Mouse (Mus musculus) left cerebral cortex, adult 2 months (tissue): Measurements from ENCODE around the gene Nox3. TPM values are rescaled to one million over a fixed set of nuclear protein-coding genes. Genes with fewer than 3 reads are reported as not detected.

Source experiments
- DNase-seq, 2 experiments: peaks; one replicate each; pipeline ENCODE4 v3.0.0; 2021 to 2022; ENCODE audit warnings: low spot score in 2 of 2, mixed read lengths in 1 of 2; ENCODE audit errors: extremely low spot score in 1 of 2
- H3K27ac ChIP-seq: fragments of 200-600 bp; 2 replicates; pipeline ENCODE4 v1.8.1; 2022
- H3K4me3 ChIP-seq: fragments of 200-600 bp; 2 replicates; pipeline ENCODE4 v1.8.1; 2022
- CTCF ChIP-seq: fragments of 200-600 bp; IDR thresholded peaks from 2 replicates; pipeline ENCODE4 v1.8.1; 2022; ENCODE audit warnings: antibody characterized with exemption, mild to moderate bottlenecking, moderate library complexity
- intact Hi-C: fragments of 180-260 bp; cut with DNase I; formaldehyde crosslinking; loops from one replicate; pipeline ENCODE4 v1.15.1; 2025
- total RNA-seq, 2 experiments: library from RNA; stranded (reverse); gene quantifications; 2 replicates each; pipeline ENCODE4 v1.2.3; 2021

Nox3 gene
- total RNA-seq, 2 experiments from 2014 or later: 0.30 TPM; not detected in 1

- H3K27ac ChIP-seq: no peak overlapping the region
- no peak for DNase-seq
- no peak for TF ChIP-seq CTCF
- intact Hi-C loops: no loop called here
- H3K4me3 ChIP-seq: no peak overlapping the region
Observed at GRCm38 (mm10) chr17:3598393-3598792, 97.7 kb downstream of the Nox3 start.

- Histone ChIP-seq H3K4me3 (no peak overlapping the region), H3K27ac (no peak overlapping the region)
- intact Hi-C loops: no loop called here
- TF ChIP-seq CTCF: no peak
- no peak for DNase-seq
Observed at GRCm38 (mm10) chr17:3597866-3598265, 98.2 kb downstream of the Nox3 start.

GRCm38 (mm10) chr17:3597130-3597529, 98.9 kb downstream of the Nox3 start:
- H3K27ac ChIP-seq: no peak overlapping the region
- intact Hi-C loops: no loop called here

More at GRCm38 (mm10) chr17:3597130-3597529, 98.9 kb downstream of the Nox3 start:
- H3K4me3 ChIP-seq: no peak overlapping the region
- no peak for TF ChIP-seq CTCF
- no peak for DNase-seq

Other genes starting within 250 kb of the Nox3 start
- gene Cldn20, start 163.7 kb downstream of the Nox3 start, total RNA-seq: under 1 TPM in 1 of 2 experiments, not detected in 1; 0.77 TPM
- 1 to 10 TPM; 5.8 to 6.3 TPM for gene Tfb1m, start 138.5 kb downstream of the Nox3 start, total RNA-seq